Mouse (Mus musculus) limb, embryonic 11.5 days (tissue): ENCODE data around the gene Mtus2. TPM values are rescaled to one million over a fixed set of nuclear protein-coding genes. Genes with fewer than 3 reads are reported as not detected.

Experiments used
- ATAC-seq: fragments of 200-750 bp; cut with Nextera tagmentation; 2 replicates; pipeline ENCODE4 v1.8.0; 2017; ENCODE audit warnings: low read depth; ENCODE audit not compliant: insufficient number of reproducible peaks, low FRiP score, low TSS enrichment
- DNase-seq: peaks from one replicate; pipeline ENCODE4 v3.0.0-alpha.2; 2015; ENCODE audit warnings: low spot score
- H3K27ac ChIP-seq: fragments of 300-500 bp; sonication (generic); replicated peaks from 2 replicates; pipeline ENCODE4 v1.5.1; 2014; ENCODE audit warnings: low read depth, mild to moderate bottlenecking, low read length
- H3K27me3 ChIP-seq: fragments of 300-500 bp; sonication (generic); 2 replicates; pipeline ENCODE4 v1.6.1; 2014; ENCODE audit warnings: mild to moderate bottlenecking, low read length, mixed read lengths; ENCODE audit not compliant: control insufficient read depth, insufficient read depth
- H3K36me3 ChIP-seq: fragments of 300-500 bp; sonication (generic); 2 replicates; pipeline ENCODE4 v1.6.1; 2014; ENCODE audit warnings: mild to moderate bottlenecking, low read length, moderate library complexity, mixed read lengths; ENCODE audit not compliant: control insufficient read depth, insufficient read depth
- H3K4me1 ChIP-seq: fragments of 300-500 bp; sonication (generic); 2 replicates; pipeline ENCODE4 v1.6.1; 2014; ENCODE audit warnings: low read length, mixed read lengths; ENCODE audit not compliant: control insufficient read depth, insufficient read depth
- H3K4me2 ChIP-seq: fragments of 300-500 bp; sonication (generic); 2 replicates; pipeline ENCODE4 v1.6.1; 2014; ENCODE audit warnings: low read depth, mild to moderate bottlenecking, moderate library complexity; ENCODE audit not compliant: severe bottlenecking
- H3K4me3 ChIP-seq: fragments of 300-500 bp; sonication (generic); 2 replicates; pipeline ENCODE4 v1.5.1; 2014; ENCODE audit warnings: low read depth, low read length
- H3K9ac ChIP-seq: fragments of 300-500 bp; sonication (generic); 2 replicates; pipeline ENCODE4 v1.6.1; 2014; ENCODE audit warnings: mild to moderate bottlenecking, low read length
- H3K9me3 ChIP-seq: fragments of 300-500 bp; sonication (generic); 2 replicates; pipeline ENCODE4 v1.6.1; 2016; ENCODE audit warnings: low read length; ENCODE audit not compliant: control insufficient read depth
- WGBS: fragments of 180-500 bp; shearing (Covaris S2); extraction: QIAGEN DNeasy Blood & Tissue Kit; methylation state at CpG from one replicate; pipeline ENCODE4 v1.1.7; 2014; 5-methylcytosine and 5-hydroxymethylcytosine counted together
- polyA plus RNA-seq: library from polyadenylated mRNA; unstranded; fragments of >200 nt; fragmentation: Nextera tagmentation; extraction: Ambion mirVana; gene quantifications from 2 replicates; pipeline ENCODE4 v1.2.1, GENCODE M21; 2014

Mtus2 gene
- polyA plus RNA-seq, 1 experiment from 2014 or later = 4.0 TPM

- H3K4me3 ChIP-seq = no peak overlapping the region
- H3K4me1 ChIP-seq = no peaks in the 10 kb centered on the region
- DNase-seq (no peak), ATAC-seq (no peak)
- H3K36me3 ChIP-seq = no peaks in the 10 kb centered on the region
- no peak overlapping the region for H3K9ac ChIP-seq
- WGBS = 88% methylated on average over 8 of the region's 8 CpGs
- no peaks in the 10 kb centered on the region for H3K9me3 ChIP-seq
- H3K27me3 ChIP-seq = no peaks in the 10 kb centered on the region
- no peak overlapping the region for H3K4me2 ChIP-seq
- H3K27ac ChIP-seq = no peak overlapping the region
Observed at GRCm38 (mm10) chr5:148278233-148278632, 321.1 kb downstream of the Mtus2 start.

GRCm38 (mm10) chr5:148280321-148280720, 323.2 kb downstream of the Mtus2 start:
- no peak for ATAC-seq
- no peak overlapping the region for H3K4me3 ChIP-seq
- no peaks in the 10 kb centered on the region for H3K27me3 ChIP-seq
- no peak overlapping the region for H3K4me2 ChIP-seq
- no peak for DNase-seq
- H3K9me3 ChIP-seq = no peaks in the 10 kb centered on the region
- H3K27ac ChIP-seq = no peak overlapping the region
- no peak overlapping the region for H3K9ac ChIP-seq
- no peaks in the 10 kb centered on the region for H3K4me1 ChIP-seq
- H3K36me3 ChIP-seq = no peaks in the 10 kb centered on the region
- 85% methylated on average over 5 of the region's 5 CpGs for WGBS

GRCm38 (mm10) chr5:148282093-148282492, 325.0 kb downstream of the Mtus2 start:
- WGBS = 85% methylated on average over 6 of the region's 6 CpGs

GRCm38 (mm10) chr5:148282631-148283030, 325.5 kb downstream of the Mtus2 start:
- H3K9ac ChIP-seq = no peak overlapping the region
- no peak for ATAC-seq
- H3K4me3 ChIP-seq = no peak overlapping the region
- no peak overlapping the region for H3K4me2 ChIP-seq
- no peaks in the 10 kb centered on the region for H3K4me1 ChIP-seq
- no peaks in the 10 kb centered on the region for H3K36me3 ChIP-seq
- 91% methylated on average over 5 of the region's 5 CpGs for WGBS
- no peak for DNase-seq
- no peaks in the 10 kb centered on the region for H3K9me3 ChIP-seq
- H3K27me3 ChIP-seq = no peaks in the 10 kb centered on the region
- H3K27ac ChIP-seq = no peak overlapping the region

More at GRCm38 (mm10) chr5:148282093-148282492, 325.0 kb downstream of the Mtus2 start:
- Histone ChIP-seq H3K4me2 (no peak overlapping the region), H3K36me3 (no peaks in the 10 kb centered on the region), H3K4me3 (no peak overlapping the region), H3K27me3 (no peaks in the 10 kb centered on the region), H3K4me1 (no peaks in the 10 kb centered on the region), H3K27ac (no peak overlapping the region), H3K9me3 (no peaks in the 10 kb centered on the region), H3K9ac (no peak overlapping the region)
- DNase-seq = no peak
- no peak for ATAC-seq

- no peaks in the 10 kb centered on the region for H3K4me1 ChIP-seq
- 75% methylated on average over 2 of the region's 2 CpGs for WGBS
Observed at GRCm38 (mm10) chr5:148283177-148283576, 326.1 kb downstream of the Mtus2 start.

GRCm38 (mm10) chr5:148283584-148283983, 326.5 kb downstream of the Mtus2 start:
- Histone ChIP-seq H3K4me2 (no peak overlapping the region), H3K9ac (no peak overlapping the region), H3K27me3 (no peaks in the 10 kb centered on the region), H3K36me3 (no peaks in the 10 kb centered on the region), H3K9me3 (no peaks in the 10 kb centered on the region), H3K4me3 (no peak overlapping the region), H3K4me1 (no peaks in the 10 kb centered on the region), H3K27ac (no peak overlapping the region)
- DNase-seq (no peak), ATAC-seq (no peak)
- WGBS = 90% methylated on average over 3 of the region's 3 CpGs

More at GRCm38 (mm10) chr5:148283177-148283576, 326.1 kb downstream of the Mtus2 start:
- H3K36me3 ChIP-seq = no peaks in the 10 kb centered on the region
- H3K9ac ChIP-seq = no peak overlapping the region
- no peak overlapping the region for H3K4me3 ChIP-seq
- H3K27me3 ChIP-seq = no peaks in the 10 kb centered on the region
- H3K27ac ChIP-seq = no peak overlapping the region
- no peak overlapping the region for H3K4me2 ChIP-seq
- DNase-seq (no peak), ATAC-seq (no peak)
- no peaks in the 10 kb centered on the region for H3K9me3 ChIP-seq

- DNase-seq = no peak
- 88% methylated on average over 5 of the region's 5 CpGs for WGBS
- H3K36me3 ChIP-seq = no peaks in the 10 kb centered on the region
Observed at GRCm38 (mm10) chr5:148287529-148287928, 330.4 kb downstream of the Mtus2 start.

GRCm38 (mm10) chr5:148288804-148289203, 331.7 kb downstream of the Mtus2 start:
- 71% methylated on average over 18 of the region's 18 CpGs for WGBS

More at GRCm38 (mm10) chr5:148287529-148287928, 330.4 kb downstream of the Mtus2 start:
- Histone ChIP-seq H3K9me3 (no peaks in the 10 kb centered on the region), H3K4me3 (no peak overlapping the region), H3K27ac (no peak overlapping the region), H3K9ac (no peak overlapping the region), H3K4me2 (no peak overlapping the region), H3K27me3 (no peaks in the 10 kb centered on the region), H3K4me1 (no peaks in the 10 kb centered on the region)
- ATAC-seq = no peak

GRCm38 (mm10) chr5:148289951-148290350, 332.8 kb downstream of the Mtus2 start:
- no peaks in the 10 kb centered on the region for H3K36me3 ChIP-seq
- H3K27me3 ChIP-seq = no peaks in the 10 kb centered on the region
- H3K9ac ChIP-seq = no peak overlapping the region
- ATAC-seq (no peak), DNase-seq (no peak)
- no peak overlapping the region for H3K4me3 ChIP-seq
- H3K4me1 ChIP-seq = no peaks in the 10 kb centered on the region
- no peak overlapping the region for H3K4me2 ChIP-seq
- H3K27ac ChIP-seq = no peak overlapping the region
- H3K9me3 ChIP-seq = no peaks in the 10 kb centered on the region
- WGBS = 42% methylated on average over 7 of the region's 7 CpGs

More at GRCm38 (mm10) chr5:148288804-148289203, 331.7 kb downstream of the Mtus2 start:
- Histone ChIP-seq H3K4me1 (no peaks in the 10 kb centered on the region), H3K36me3 (no peaks in the 10 kb centered on the region), H3K9ac (no peak overlapping the region), H3K27me3 (no peaks in the 10 kb centered on the region), H3K4me3 (no peak overlapping the region), H3K4me2 (no peak overlapping the region), H3K27ac (no peak overlapping the region), H3K9me3 (no peaks in the 10 kb centered on the region)
- no peak for ATAC-seq
- no peak for DNase-seq
